Mouse (Mus musculus) spleen, adult 2 months (tissue): ENCODE results near the gene Abcb7. TPM values are rescaled to one million over a fixed set of nuclear protein-coding genes. Genes with fewer than 3 reads are reported as not detected.

Experiments used
- DNase-seq, 2 experiments: peaks; one replicate each; pipeline versions ENCODE4 v3.0.0 to v3.0.0-alpha.2; 2012 to 2021; ENCODE audit warnings: low spot score in 2 of 2, low read depth in 1 of 2
- H3K27ac ChIP-seq: fragments of 200-500 bp; 2 replicates; pipeline ENCODE4 v1.5.1; 2012; ENCODE audit warnings: low read length, inconsistent platforms; ENCODE audit not compliant: insufficient read depth
- H3K27me3 ChIP-seq: fragments of 200-500 bp; 2 replicates; pipeline ENCODE4 v1.6.1; 2012; ENCODE audit warnings: mild to moderate bottlenecking, moderate library complexity, low read length, inconsistent platforms; ENCODE audit not compliant: control insufficient read depth, insufficient read depth
- H3K36me3 ChIP-seq: fragments of 200-500 bp; 2 replicates; pipeline ENCODE4 v1.6.1; 2012; ENCODE audit warnings: mild to moderate bottlenecking, low read length, inconsistent platforms; ENCODE audit not compliant: control insufficient read depth, insufficient read depth
- H3K4me1 ChIP-seq: fragments of 200-500 bp; 2 replicates; pipeline ENCODE4 v1.6.1; 2011; ENCODE audit warnings: inconsistent platforms; ENCODE audit not compliant: control insufficient read depth, insufficient read depth, insufficient read length
- H3K4me3 ChIP-seq: fragments of 200-500 bp; 2 replicates; pipeline ENCODE4 v1.5.1; 2011; ENCODE audit warnings: mild to moderate bottlenecking, inconsistent platforms; ENCODE audit not compliant: insufficient read depth, insufficient read length; ENCODE audit errors: extremely low read depth
- CTCF ChIP-seq: fragments of 200-500 bp; IDR thresholded peaks from 2 replicates; pipeline ENCODE4 v1.5.1; 2011; ENCODE audit warnings: mild to moderate bottlenecking, inconsistent platforms; ENCODE audit not compliant: insufficient read depth, insufficient read length, insufficient replicate concordance; ENCODE audit errors: extremely low read depth
- POLR2A ChIP-seq: fragments of 200-500 bp; IDR thresholded peaks from 2 replicates; pipeline ENCODE4 v1.6.1; 2011; ENCODE audit warnings: low read depth, low read length, inconsistent platforms
- WGBS: fragments of 180-500 bp; shearing (Covaris S2); methylation state at CpG from one replicate; pipeline ENCODE4 v1.1.7; 2018; 5-methylcytosine and 5-hydroxymethylcytosine counted together
- polyA plus RNA-seq: library from polyadenylated mRNA; depleted of rRNA; stranded (reverse); fragments of >200 nt; gene quantifications from 2 replicates; pipeline ENCODE4 v1.2.3, GENCODE M21; 2012; rRNA removed

Abcb7 gene
- polyA plus RNA-seq, 1 experiment = 1.5 TPM

DNA sequence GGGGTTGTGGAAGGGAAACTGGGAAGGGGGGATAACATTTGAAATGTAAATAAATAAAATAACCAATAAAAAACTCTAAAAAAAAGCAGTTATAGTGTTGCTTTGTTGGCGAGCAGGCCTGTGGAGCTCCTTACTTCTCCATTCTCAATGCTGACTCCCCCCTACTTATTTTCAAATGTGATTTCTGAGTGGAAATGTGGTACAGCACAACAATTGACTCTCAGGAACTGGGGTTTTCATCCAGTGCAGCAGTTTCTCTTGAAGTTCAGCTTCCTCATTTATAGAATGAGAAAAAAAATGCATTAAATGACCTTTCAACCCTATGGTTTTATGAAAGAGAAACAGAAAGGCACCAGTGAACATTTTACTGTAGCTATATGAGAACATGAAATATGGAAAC lies 133.8 kb downstream of the Abcb7 start:
- no peak for DNase-seq
- 84% methylated on average over 1 of the region's 1 CpGs for WGBS

DNA sequence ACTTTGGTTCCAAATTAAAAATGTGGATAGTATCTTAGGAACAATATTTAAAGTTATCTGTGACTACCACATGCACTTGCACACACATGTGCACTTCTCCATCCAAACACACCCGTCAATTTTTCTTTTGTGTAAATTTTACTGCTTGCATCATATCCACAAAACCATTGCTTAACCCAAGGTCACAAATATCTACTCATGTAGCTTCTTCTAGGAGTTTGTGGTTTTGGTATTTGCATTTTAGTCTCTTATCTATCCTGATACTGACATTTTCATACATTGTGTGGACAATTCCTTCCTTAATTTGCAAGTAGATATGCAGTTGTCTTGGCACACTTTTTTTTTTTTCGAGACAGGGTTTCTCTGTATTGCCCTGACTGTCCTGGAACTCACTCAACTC lies 149.3 kb downstream of the Abcb7 start:
- Histone ChIP-seq H3K27ac (no peak overlapping the region), H3K4me3 (no peak overlapping the region), H3K36me3 (no peaks in the 10 kb centered on the region), H3K4me1 (no peaks in the 10 kb centered on the region), H3K27me3 (no peaks in the 10 kb centered on the region)
- TF ChIP-seq POLR2A (no peak), CTCF (no peak)
- 60% methylated on average over 2 of the region's 2 CpGs for WGBS
- DNase-seq = no peak

More for the DNA sequence above, 133.8 kb downstream of the Abcb7 start:
- H3K27ac ChIP-seq = no peak overlapping the region
- no peak for TF ChIP-seq CTCF
- TF ChIP-seq POLR2A = no peak
- H3K4me3 ChIP-seq = no peak overlapping the region
- H3K27me3 ChIP-seq = no peaks in the 10 kb centered on the region
- no peaks in the 10 kb centered on the region for H3K4me1 ChIP-seq
- no peaks in the 10 kb centered on the region for H3K36me3 ChIP-seq

DNA sequence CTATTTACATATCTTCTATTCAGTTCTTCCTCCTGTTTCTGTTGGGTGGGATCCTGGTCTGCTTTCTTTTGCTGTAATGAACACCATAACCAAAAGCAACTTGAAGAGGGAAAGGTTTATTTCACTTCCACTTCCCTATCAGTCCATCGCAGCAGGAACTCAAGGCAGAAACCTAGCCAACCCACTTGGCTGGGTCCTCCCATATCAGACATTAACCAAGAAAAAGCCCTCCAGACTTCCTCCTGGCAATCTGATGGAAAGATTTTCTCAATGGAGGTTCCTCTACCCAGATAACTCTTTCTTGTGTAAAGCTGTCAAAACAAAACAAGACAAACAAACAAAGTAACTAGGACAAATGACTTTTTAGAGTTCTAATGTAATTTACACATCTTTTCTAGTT lies 151.2 kb downstream of the Abcb7 start:
- Histone ChIP-seq H3K27me3 (no peaks in the 10 kb centered on the region), H3K36me3 (no peaks in the 10 kb centered on the region), H3K27ac (no peak overlapping the region), H3K4me3 (no peak overlapping the region), H3K4me1 (no peaks in the 10 kb centered on the region)
- TF ChIP-seq CTCF (no peak), POLR2A (no peak)
- no peak for DNase-seq
- WGBS = 41% methylated on average over 1 of the region's 1 CpGs

DNA sequence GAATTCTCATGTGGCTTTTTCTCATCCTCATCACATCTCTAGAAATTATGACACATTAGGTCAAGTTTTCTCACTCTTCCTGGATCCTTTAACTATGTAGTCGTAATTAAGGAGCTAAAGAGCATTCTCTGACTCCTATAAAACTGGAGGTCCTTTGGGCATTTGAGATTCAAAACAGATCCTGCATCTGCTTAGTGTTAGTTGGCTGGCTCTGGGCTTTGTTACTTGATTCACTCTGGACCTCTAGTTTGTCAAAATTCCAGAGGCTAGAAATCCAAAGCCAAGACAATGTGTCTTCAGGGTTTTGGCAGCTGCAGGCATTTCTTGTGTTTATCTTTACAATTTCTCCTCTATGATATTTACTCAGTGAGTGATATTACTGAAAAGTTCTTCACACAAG lies 157.1 kb downstream of the Abcb7 start:
- no peak overlapping the region for H3K27ac ChIP-seq
- WGBS = 72% methylated on average over 1 of the region's 1 CpGs
- TF ChIP-seq POLR2A (no peak), CTCF (no peak)
- no peaks in the 10 kb centered on the region for H3K36me3 ChIP-seq
- DNase-seq = no peak
- no peaks in the 10 kb centered on the region for H3K27me3 ChIP-seq
- H3K4me1 ChIP-seq = no peaks in the 10 kb centered on the region
- H3K4me3 ChIP-seq = no peak overlapping the region

Other genes starting within 250 kb of the Abcb7 start
- 0.01 and 0.02 TPM in 2 replicates for gene Nexmif, start 212.7 kb downstream of the Abcb7 start, polyA plus RNA-seq
- gene Uprt, start 69.0 kb upstream of the Abcb7 start, polyA plus RNA-seq = 2.7 and 3.0 TPM in 2 replicates